Mouse (Mus musculus) embryonic facial prominence, embryonic 12.5 days (tissue): Measurements from ENCODE around the gene Tnks2. TPM values are rescaled to one million over a fixed set of nuclear protein-coding genes. Genes with fewer than 3 reads are reported as not detected.

Source experiments
- ATAC-seq: fragments of 200-750 bp; cut with Nextera tagmentation; 2 replicates; pipeline ENCODE4 v1.8.0; 2017; ENCODE audit not compliant: insufficient number of reproducible peaks, insufficient read depth, low FRiP score, low TSS enrichment
- H3K27ac ChIP-seq: fragments of 300-500 bp; sonication (generic); 2 replicates; pipeline ENCODE4 v1.5.1; 2016; ENCODE audit warnings: mild to moderate bottlenecking
- H3K27me3 ChIP-seq: fragments of 300-500 bp; sonication (generic); 2 replicates; pipeline ENCODE4 v1.6.1; 2016; ENCODE audit warnings: mild to moderate bottlenecking, moderate library complexity
- H3K36me3 ChIP-seq: fragments of 300-500 bp; sonication (generic); 2 replicates; pipeline ENCODE4 v1.6.1; 2016; ENCODE audit warnings: mild to moderate bottlenecking
- H3K4me1 ChIP-seq: fragments of 300-500 bp; sonication (generic); 2 replicates; pipeline ENCODE4 v1.6.1; 2016
- H3K4me2 ChIP-seq: fragments of 300-500 bp; sonication (generic); replicated peaks from 2 replicates; pipeline ENCODE4 v1.6.1; 2016; ENCODE audit warnings: mild to moderate bottlenecking, moderate library complexity
- H3K4me3 ChIP-seq: fragments of 300-500 bp; sonication (generic); 2 replicates; pipeline ENCODE4 v1.5.1; 2016; ENCODE audit warnings: mild to moderate bottlenecking
- H3K9ac ChIP-seq: fragments of 300-500 bp; sonication (generic); 2 replicates; pipeline ENCODE4 v1.6.1; 2016; ENCODE audit warnings: mild to moderate bottlenecking, moderate library complexity
- H3K9me3 ChIP-seq: fragments of 300-500 bp; sonication (generic); 2 replicates; pipeline ENCODE4 v1.6.1; 2016; ENCODE audit warnings: mild to moderate bottlenecking, moderate library complexity
- WGBS: fragments of 180-500 bp; shearing (Covaris S2); methylation state at CpG from one replicate; pipeline ENCODE4 v1.1.7; 2016; 5-methylcytosine and 5-hydroxymethylcytosine counted together
- polyA plus RNA-seq: library from polyadenylated mRNA; unstranded; fragments of >200 nt; fragmentation: Nextera tagmentation; extraction: Ambion mirVana; gene quantifications from 2 replicates; pipeline ENCODE4 v1.2.1, GENCODE M21; 2016

The Tnks2 gene
- polyA plus RNA-seq, 1 experiment from 2014 or later = 82.8 TPM

GRCm38 (mm10) chr19:36925671-36926552, 91.9 kb downstream of the Tnks2 start, which contains the start of gene Btaf1:
Gene Btaf1 (plus strand): TSS chr19:36926079.
- peak within 1 kb of the TSS; percentile 63 for H3K4me2 ChIP-seq
- no peaks in the 10 kb centered on the region for H3K36me3 ChIP-seq
- WGBS = under 1% methylated on average over 91 of the region's 98 CpGs
- peak within 1 kb of the TSS; percentile 95 for H3K27ac ChIP-seq
- peak; percentile 95 for ATAC-seq
- H3K4me3 ChIP-seq = peak within 1 kb of the TSS; percentile 90
- no peaks in the 10 kb centered on the region for H3K9me3 ChIP-seq
- H3K27me3 ChIP-seq = no peaks in the 10 kb centered on the region
- H3K9ac ChIP-seq = peak within 1 kb of the TSS; percentile 93
- peaks cover 9% of the 10 kb centered on the region; the same call in 1 of the 2 replicates for H3K4me1 ChIP-seq

- no peaks in the 10 kb centered on the region for H3K9me3 ChIP-seq
- peak overlapping the region; percentile 63 for H3K4me2 ChIP-seq
- peak overlapping the region; percentile 90 for H3K4me3 ChIP-seq
- H3K36me3 ChIP-seq = no peaks in the 10 kb centered on the region
- H3K4me1 ChIP-seq = peaks cover 9% of the 10 kb centered on the region; the same call in 1 of the 2 replicates
- no peak for ATAC-seq
- no peaks in the 10 kb centered on the region for H3K27me3 ChIP-seq
- peak overlapping the region; percentile 93 for H3K9ac ChIP-seq
- whole genome bisulfite sequencing = under 1% methylated on average over 26 of the region's 26 CpGs
- H3K27ac ChIP-seq = peak overlapping the region; percentile 95
Measured at GRCm38 (mm10) chr19:36926553-36927236, 92.7 kb downstream of the Tnks2 start.

GRCm38 (mm10) chr19:36927800-36928361, 93.8 kb downstream of the Tnks2 start:
- Histone ChIP-seq H3K4me2 (peak overlapping the region; percentile 63), H3K36me3 (no peaks in the 10 kb centered on the region), H3K27me3 (no peaks in the 10 kb centered on the region), H3K9me3 (no peaks in the 10 kb centered on the region), H3K4me1 (peaks cover 9% of the 10 kb centered on the region; the same call in 1 of the 2 replicates), H3K27ac (no peak overlapping the region), H3K4me3 (no peak overlapping the region), H3K9ac (no peak overlapping the region)
- 69% methylated on average over 6 of the region's 6 CpGs for WGBS
- no peak for ATAC-seq

- no peaks in the 10 kb centered on the region for H3K27me3 ChIP-seq
- ATAC-seq = no peak
- H3K27ac ChIP-seq = no peak overlapping the region
- no peaks in the 10 kb centered on the region for H3K36me3 ChIP-seq
- peaks cover 9% of the 10 kb centered on the region; the same call in 1 of the 2 replicates for H3K4me1 ChIP-seq
- H3K9ac ChIP-seq = no peak overlapping the region
- no peak overlapping the region for H3K4me2 ChIP-seq
- H3K4me3 ChIP-seq = no peak overlapping the region
- no peaks in the 10 kb centered on the region for H3K9me3 ChIP-seq
Measured at GRCm38 (mm10) chr19:36929816-36930215, 95.8 kb downstream of the Tnks2 start.

- no peak overlapping the region for H3K9ac ChIP-seq
- no peak for ATAC-seq
- peaks cover 9% of the 10 kb centered on the region; the same call in 1 of the 2 replicates for H3K4me1 ChIP-seq
- no peaks in the 10 kb centered on the region for H3K27me3 ChIP-seq
- no peak overlapping the region for H3K4me3 ChIP-seq
- no peak overlapping the region for H3K4me2 ChIP-seq
- no peak overlapping the region for H3K27ac ChIP-seq
- no peaks in the 10 kb centered on the region for H3K9me3 ChIP-seq
- H3K36me3 ChIP-seq = no peaks in the 10 kb centered on the region
Measured at GRCm38 (mm10) chr19:36932097-36932496, 98.1 kb downstream of the Tnks2 start.

- 87% methylated on average over 2 of the region's 2 CpGs for WGBS
- no peaks in the 10 kb centered on the region for H3K27me3 ChIP-seq
- no peaks in the 10 kb centered on the region for H3K36me3 ChIP-seq
Measured at GRCm38 (mm10) chr19:36932613-36933012, 98.6 kb downstream of the Tnks2 start.

GRCm38 (mm10) chr19:36936285-36936684, 102.3 kb downstream of the Tnks2 start:
- Histone ChIP-seq H3K27ac (no peak overlapping the region), H3K9ac (no peak overlapping the region), H3K4me1 (no peaks in the 10 kb centered on the region), H3K9me3 (no peaks in the 10 kb centered on the region), H3K4me3 (no peak overlapping the region), H3K36me3 (no peaks in the 10 kb centered on the region), H3K27me3 (no peaks in the 10 kb centered on the region), H3K4me2 (no peak overlapping the region)
- ATAC-seq = no peak
- WGBS = 90% methylated on average over 4 of the region's 4 CpGs

More at GRCm38 (mm10) chr19:36932613-36933012, 98.6 kb downstream of the Tnks2 start:
- H3K4me2 ChIP-seq = no peak overlapping the region
- no peak for ATAC-seq
- peaks cover 4% of the 10 kb centered on the region; the same call in 1 of the 2 replicates for H3K4me1 ChIP-seq
- H3K4me3 ChIP-seq = no peak overlapping the region
- H3K9ac ChIP-seq = no peak overlapping the region
- H3K9me3 ChIP-seq = no peaks in the 10 kb centered on the region
- no peak overlapping the region for H3K27ac ChIP-seq

GRCm38 (mm10) chr19:36938008-36938407, 104.0 kb downstream of the Tnks2 start:
- Histone ChIP-seq H3K4me1 (no peaks in the 10 kb centered on the region), H3K27me3 (no peaks in the 10 kb centered on the region), H3K9ac (no peak overlapping the region), H3K4me2 (no peak overlapping the region), H3K9me3 (no peaks in the 10 kb centered on the region), H3K4me3 (no peak overlapping the region), H3K27ac (no peak overlapping the region), H3K36me3 (no peaks in the 10 kb centered on the region)
- no peak for ATAC-seq

GRCm38 (mm10) chr19:36940064-36940463, 106.0 kb downstream of the Tnks2 start:
- no peaks in the 10 kb centered on the region for H3K4me1 ChIP-seq
- no peak overlapping the region for H3K27ac ChIP-seq
- no peak for ATAC-seq
- H3K4me2 ChIP-seq = no peak overlapping the region
- no peaks in the 10 kb centered on the region for H3K27me3 ChIP-seq
- no peaks in the 10 kb centered on the region for H3K9me3 ChIP-seq
- no peaks in the 10 kb centered on the region for H3K36me3 ChIP-seq
- no peak overlapping the region for H3K4me3 ChIP-seq
- H3K9ac ChIP-seq = no peak overlapping the region
- WGBS = 62% methylated on average over 1 of the region's 1 CpGs
